Mouse (Mus musculus) cerebellum, postnatal 25 days (tissue): Measurements from ENCODE around the gene Kpna7.
"Not testable (repeated sequence)": the region's sequence is repeated elsewhere in the genome, so short reads cannot be mapped to it uniquely, and the experiment has no call there.

Experiments used
- DNase-seq, 2 experiments: peaks; one replicate each; pipeline ENCODE4 v3.0.0; 2021; ENCODE audit warnings: mixed read lengths in 2 of 2

Kpna7 gene

DNA sequence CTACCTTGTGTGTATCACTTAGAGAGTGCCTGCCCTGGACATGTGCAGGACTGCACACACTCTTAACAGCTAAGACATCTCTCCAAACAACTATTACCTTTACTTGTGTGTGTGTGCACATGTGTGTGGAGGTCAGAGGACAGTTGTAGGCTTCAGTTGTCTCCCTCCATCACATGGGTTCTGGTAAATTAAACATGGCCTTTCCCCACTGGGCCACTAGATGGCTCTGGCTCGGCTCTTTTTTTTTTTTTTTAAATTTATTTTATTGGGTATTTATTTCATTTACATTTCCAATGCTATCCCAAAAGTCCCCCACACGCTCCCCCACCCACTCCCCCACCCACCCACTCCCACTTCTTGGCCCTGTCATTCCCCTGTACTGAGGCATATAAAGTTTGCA, 67.1 kb downstream of the Kpna7 start:
- DNase-seq = not testable (repeated sequence)

DNA sequence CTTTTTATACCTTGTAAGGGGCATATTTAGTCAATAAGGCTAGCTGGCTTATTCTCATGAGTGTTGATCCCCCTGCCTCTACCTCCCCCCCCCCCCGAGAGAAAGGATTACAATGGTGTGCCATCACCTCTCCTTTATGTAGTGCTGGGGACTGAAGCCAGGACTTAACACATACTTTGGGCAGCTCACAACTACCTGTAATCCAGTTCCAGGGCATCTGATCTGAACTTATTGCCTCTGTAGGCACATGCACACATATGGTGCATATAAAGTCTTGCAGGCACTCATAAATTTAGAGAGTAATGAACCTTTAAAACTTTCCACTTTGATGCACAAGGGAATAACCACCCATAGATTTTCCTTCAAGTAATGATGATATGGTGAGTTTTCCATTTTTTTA, 69.6 kb downstream of the Kpna7 start:
- no peak for DNase-seq

- DNase-seq = no peak
Measured at GRCm38 (mm10) chr5:145008878-145009659, 74.8 kb downstream of the Kpna7 start.

- no peak for DNase-seq
Measured at GRCm38 (mm10) chr5:145005596-145005995, 78.2 kb downstream of the Kpna7 start.

GRCm38 (mm10) chr5:145004495-145004894, 79.3 kb downstream of the Kpna7 start:
- DNase-seq = no peak

- no peak for DNase-seq
Measured at GRCm38 (mm10) chr5:145003362-145003761, 80.5 kb downstream of the Kpna7 start.

DNA sequence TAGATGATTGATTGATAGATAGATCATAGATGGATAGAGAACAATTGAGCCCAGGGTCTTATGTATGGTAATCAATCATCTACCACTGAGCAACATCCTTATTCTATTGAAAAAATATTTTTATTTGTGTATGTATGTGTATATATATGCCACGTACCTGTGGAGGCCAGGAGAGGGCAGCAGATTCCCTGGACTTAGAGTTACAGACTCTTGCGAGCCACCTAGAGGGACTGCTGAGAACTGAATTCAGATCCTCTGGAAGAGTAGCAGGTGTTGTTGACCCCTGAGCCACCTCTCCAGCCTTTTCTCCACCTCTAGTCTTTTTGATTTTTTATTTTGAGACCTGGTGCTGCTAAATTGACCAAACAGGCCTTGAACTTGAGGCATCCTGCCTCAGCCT, 85.3 kb downstream of the Kpna7 start:
- no peak for DNase-seq

DNA sequence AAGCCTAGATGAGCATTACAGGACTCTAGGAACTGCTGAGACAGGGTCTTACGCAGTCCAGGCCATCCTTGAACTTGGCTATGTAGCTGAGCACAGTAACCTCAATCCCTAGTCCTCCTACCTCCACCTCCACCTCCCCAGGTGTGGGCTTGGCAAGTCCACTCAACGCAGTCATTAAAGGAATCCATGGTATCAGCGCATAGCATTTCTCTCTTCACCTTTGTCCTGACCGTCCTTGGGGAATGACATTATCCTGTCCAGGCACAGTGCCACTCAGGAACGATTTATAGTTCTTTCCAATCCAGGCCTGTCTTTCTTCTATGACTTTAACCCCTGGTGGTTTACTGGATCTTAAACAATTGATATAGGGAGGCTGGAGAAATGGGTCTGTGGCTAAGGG, 93.3 kb downstream of the Kpna7 start:
- no peak for DNase-seq

DNA sequence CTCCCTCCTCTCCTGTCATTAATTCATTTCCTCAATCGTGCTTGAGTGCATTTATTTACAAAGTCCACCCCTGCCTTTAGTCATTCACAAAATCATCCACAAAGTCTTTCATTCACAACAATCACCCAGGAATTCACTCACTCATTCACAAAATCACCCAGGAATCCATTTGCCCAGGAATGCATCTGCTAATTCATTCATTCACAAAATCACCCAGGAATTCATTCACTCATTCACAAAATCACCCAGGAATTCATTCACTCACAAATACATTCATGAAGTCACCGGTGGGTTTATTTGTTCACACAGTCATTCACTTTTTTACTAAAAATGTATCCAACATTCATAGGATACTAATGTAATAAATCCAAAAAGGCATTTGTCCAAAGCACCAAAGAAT, 93.8 kb downstream of the Kpna7 start:
- DNase-seq = no peak

GRCm38 (mm10) chr5:144989061-144989405, 94.8 kb downstream of the Kpna7 start:
- DNase-seq = no peak

DNA sequence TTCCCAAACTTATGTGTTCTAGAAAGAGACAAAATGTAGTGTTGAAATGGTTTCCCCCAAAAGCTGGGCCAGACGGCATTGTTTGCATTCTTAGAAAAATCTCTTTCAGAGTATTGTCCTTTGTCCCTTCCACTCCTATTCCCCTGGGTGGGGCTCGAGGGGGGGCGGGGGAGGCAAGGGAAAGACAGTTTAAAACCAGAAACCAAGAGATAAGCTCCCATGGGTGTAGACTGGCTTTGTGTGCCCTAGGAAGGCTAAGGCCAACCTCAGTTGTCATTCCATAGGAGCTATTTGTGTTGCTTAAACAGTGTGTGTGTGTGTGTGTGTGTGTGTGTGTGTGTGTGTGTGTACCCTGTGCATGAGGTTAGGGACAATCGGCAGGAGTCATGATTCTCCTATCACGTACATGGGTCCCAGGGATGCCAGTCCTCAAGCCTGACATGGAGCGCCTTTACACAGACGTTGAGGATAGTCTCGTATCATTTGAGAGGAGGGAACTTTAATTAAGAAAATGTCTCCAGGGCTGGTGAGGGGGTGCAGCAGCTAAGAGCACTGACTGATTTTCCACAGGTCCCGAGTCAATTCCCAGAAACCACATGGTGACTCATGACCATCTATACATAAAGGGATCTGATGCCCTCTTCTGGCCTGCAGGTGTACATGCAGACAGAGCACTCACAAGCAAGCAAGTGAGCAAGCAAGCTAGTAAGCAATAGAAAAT, 95.3 kb downstream of the Kpna7 start:
- peak; percentile 31 to 61 for DNase-seq

GRCm38 (mm10) chr5:144987561-144987960, 96.3 kb downstream of the Kpna7 start:
- DNase-seq = no peak

DNA sequence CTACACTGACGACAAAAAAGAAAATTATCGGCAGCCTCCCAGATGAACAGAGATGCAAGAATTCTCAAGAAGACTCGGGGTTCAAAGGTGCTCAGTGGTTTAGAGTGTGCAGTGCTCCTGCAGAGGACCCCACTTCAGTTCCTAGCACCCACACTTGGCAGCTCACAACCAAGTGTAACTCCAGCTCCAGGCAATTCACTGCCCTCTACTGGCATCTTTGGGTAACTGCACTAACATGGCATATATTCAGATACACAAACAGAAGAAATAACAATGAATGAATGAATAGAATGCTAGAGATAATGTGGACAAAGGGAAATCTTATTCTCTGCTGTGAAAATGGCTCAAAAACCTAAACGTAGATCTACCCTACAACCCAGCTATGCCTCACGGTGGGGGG, 99.0 kb downstream of the Kpna7 start:
- no peak for DNase-seq

DNA sequence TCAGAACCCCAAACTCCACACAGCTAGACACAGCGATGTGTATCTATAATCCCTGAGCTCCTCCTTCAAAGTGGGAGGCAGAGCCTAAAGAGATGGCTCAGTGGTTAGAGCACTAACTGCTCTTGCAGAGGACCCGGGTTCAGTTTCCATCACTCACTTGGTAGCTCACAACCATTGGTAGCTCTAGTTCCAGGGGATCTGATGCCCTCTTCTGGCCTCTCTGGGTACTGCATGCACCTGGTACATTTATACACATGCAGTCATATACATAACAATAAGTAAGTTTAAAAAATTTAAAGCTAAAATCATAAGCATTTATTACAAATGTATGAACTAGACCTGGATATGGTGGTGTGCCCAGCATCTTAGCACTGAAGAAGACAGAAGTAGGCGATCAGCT, 100.6 kb downstream of the Kpna7 start:
- DNase-seq = no peak

GRCm38 (mm10) chr5:144979110-144979509, 104.7 kb downstream of the Kpna7 start:
- no peak for DNase-seq

GRCm38 (mm10) chr5:144978533-144979107, 105.2 kb downstream of the Kpna7 start:
- DNase-seq = no peak

DNA sequence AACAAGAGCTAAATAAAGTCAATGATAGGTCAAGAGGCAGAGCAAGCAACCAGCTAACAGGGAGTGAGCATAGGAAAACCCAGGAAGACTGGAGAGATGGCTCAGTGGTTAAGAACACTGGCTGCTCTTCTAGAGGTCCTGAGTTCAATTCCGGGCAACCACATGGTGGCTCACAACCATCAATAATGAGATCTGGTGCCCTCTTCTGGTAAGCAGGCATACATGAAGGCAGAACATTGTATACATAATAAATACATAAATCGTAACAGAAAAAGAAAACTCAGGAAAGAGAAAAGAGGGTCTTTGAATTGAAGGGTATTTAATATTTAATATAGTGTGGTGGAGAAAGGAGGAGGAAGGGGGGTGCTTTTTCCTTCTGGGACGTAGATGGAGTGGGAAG, 112.6 kb downstream of the Kpna7 start:
- no peak for DNase-seq

DNA sequence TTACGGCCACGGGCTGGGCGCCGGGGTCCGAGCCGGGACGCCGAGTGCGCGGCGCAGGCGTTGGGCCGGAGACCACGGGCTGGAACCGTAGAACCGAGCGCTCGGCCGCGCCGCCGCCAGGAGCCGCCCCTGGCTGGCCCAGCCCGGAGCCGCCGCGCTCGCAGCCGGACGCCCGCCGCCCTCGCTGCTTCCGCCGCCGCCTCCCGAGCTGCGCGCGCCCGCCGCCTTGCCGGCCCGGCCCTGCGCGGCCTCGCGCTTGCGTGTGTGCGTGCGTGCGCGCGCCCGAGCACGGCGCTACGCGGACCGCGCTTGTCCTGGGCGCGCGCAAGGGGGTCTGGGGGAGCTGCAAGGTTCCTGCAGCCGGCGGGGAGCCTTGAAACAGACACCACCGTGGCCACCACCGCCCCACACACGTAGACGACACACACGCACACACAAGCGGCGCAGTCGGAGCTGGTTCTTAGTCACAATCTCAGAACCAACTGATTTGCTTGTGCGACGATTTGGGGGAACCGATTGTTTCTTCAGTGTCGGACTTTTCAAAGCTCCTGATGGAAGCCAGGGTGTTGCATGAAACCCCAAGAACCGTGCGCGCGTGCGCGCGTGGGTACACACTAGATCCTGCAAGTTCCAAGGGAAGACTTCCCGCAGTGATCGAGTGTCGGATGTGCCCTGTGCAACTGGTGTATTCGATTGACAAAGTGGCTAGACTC, 118.0 kb downstream of the Kpna7 start, which contains the start of gene Smurf1:
Smurf1 (minus strand) TSS at position 209 of the 713 bp plus-strand sequence.
- peak; percentile 87 to 94 for DNase-seq

DNA sequence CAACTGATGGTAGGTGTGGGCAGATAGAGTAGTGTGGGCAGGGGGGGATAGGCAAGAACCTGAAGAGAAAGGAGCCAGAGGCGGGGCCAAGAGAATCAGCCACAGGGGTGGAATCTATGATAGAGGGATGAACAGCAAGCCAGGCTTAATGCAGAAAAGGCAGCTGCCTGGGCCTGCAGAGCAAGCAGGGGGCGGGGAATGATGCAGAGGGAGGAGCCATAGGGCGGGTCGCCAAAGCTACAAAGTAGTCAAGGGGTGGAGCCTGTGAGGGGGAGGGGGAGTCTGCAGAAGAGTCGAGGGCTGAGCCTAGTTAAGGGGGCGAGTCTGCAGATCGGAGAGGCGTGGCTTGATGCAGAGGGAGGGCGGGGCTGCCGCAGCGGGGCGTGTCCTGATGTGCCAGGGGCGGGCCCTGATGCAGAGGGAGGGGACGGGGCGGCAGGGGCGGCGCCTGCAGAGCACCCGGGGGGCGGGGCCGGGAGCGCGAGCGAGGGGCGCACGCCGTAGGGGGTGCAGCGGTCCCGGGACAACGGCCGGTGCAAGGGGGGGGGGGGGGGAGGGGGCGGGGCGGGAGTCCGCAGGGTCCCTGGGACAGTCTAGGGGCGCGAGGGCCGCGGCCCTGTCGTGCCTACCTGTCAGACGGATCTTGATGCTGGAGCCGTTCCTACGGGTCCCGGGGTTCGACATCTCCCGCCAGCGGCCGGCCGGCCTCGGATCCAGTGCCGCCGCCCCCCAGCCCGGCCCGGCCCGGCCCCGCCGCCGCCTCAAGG, 118.8 kb downstream of the Kpna7 start:
- peak; percentile 75 to 85 for DNase-seq

GRCm38 (mm10) chr5:144964465-144964864, 119.4 kb downstream of the Kpna7 start:
- no peak for DNase-seq

GRCm38 (mm10) chr5:144963817-144964261, 120.0 kb downstream of the Kpna7 start:
- peak in 1 of 2 experiments; percentile 67 for DNase-seq

DNA sequence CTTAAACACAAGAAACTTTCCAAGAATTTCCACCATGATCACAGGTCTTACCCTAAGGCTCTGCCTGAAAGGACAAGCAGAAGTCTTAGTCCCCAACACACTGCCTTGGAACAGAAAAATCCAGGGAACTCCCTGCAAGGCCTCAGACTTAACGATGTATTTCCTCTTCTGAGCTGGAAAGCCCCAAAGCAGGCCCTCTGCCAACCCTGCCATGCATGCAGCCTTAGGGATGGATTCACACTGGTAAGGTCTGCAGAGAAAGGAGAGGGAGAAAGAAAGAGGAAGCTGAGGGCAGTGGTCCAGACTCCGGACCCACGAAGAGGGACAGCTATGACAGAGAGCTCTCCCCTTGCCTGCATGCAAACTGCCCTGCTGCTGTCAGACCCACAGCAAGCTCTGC, 120.4 kb downstream of the Kpna7 start:
- peak in 1 of 2 experiments; percentile 55 for DNase-seq
